Mouse (Mus musculus): ENCODE data around the gene Thsd7b.

GRCm38 (mm10) chr1:129843416-129843815 lies 570.3 kb downstream of the Thsd7b start:
- TF ChIP-seq GATA1 (IDR thresholded peaks at IDR 0.05; ENCODE audit: borderline replicate concordance, low read length) (no peak), FLI1 (IDR thresholded peaks at IDR 0.05; ENCODE audit: low read length) (no peak)
